Mouse (Mus musculus) adipose tissue, adult 10 weeks (tissue): ENCODE data around the gene Trappc1. TPM values are rescaled to one million over a fixed set of nuclear protein-coding genes. Genes with fewer than 3 reads are reported as not detected.

Experiments used
- polyA plus RNA-seq: library from polyadenylated mRNA; stranded (reverse); fragments of 350-450 nt; fragmentation: Illumina TruSeq; extraction: RNeasy Lipid Tissue Mini Kit (QIAGEN cat#74804); gene quantifications from one replicate; pipeline ENCODE4 v1.2.3, GENCODE M21; 2014; ENCODE audit warnings: low read depth, low replicate concordance

Gene Trappc1
- 90.6 TPM for polyA plus RNA-seq

DNA sequence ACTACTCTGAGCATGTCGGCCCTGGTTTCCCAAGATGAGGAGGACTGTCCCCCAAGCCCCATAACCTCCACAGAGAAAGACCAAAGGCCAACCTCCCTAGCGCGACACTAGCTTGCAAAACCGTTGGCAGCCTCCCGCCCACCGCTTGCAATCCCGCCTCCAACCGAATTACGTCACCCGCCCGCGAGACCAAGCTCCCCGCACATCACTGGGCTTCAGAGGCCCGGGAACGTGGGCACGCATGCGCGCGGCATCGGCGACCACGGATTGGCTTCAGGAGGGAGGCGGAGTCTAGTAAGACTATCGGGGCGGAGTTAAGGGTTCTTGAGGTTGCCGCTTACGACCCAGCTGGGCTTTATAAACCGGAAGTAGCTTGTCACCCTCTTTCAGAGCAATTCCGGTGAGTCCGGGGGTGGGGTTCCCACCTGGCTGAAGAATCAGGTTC is at the start of gene Trappc1, which contains the start of gene Cntrob:
Gene Trappc1, plus strand, starts transcription at position 314 of the 445 bp plus-strand sequence.
Gene Cntrob, minus strand, starts transcription at position 109 of the 445 bp plus-strand sequence.

DNA sequence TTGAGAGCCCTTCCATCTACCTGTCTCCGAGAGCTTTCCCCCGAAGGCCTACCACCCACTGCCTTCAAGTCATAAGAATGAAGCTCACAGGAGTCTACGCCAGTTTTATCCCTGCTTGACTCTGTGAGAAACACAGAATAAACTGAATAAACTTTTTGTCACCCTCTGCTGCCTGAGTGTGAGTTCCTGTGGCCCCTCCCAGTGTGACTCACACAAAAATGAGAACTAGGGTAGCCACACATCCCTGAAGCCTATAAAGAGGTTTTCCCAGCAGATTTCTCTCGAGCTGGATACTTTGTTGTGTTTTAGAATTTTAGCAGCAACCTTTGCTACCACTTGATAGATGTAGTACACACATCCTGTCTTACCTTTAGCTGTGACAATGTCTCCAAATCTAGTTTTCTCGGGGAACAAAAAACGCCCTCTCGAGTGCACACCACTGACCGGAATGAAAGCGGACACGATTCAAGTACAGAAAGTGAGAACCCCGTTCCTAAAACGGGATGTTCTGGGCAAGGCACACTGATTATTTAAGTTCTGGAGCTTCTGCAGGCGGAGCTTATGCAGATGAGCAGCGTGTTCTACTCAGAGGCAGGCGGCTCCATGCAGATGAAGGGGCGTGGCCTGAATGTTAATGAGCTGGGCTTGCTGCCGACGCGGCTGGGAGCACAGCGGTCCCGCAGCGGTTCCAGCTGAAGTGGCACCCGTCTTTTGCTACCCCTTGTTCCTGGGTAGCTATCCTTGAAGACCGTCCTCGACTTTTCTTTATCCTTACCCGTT is 2.0 kb downstream of the Trappc1 start, which contains the start of gene Kcnab3:
Gene Kcnab3, plus strand, starts transcription at position 631 of the 780 bp plus-strand sequence.

DNA sequence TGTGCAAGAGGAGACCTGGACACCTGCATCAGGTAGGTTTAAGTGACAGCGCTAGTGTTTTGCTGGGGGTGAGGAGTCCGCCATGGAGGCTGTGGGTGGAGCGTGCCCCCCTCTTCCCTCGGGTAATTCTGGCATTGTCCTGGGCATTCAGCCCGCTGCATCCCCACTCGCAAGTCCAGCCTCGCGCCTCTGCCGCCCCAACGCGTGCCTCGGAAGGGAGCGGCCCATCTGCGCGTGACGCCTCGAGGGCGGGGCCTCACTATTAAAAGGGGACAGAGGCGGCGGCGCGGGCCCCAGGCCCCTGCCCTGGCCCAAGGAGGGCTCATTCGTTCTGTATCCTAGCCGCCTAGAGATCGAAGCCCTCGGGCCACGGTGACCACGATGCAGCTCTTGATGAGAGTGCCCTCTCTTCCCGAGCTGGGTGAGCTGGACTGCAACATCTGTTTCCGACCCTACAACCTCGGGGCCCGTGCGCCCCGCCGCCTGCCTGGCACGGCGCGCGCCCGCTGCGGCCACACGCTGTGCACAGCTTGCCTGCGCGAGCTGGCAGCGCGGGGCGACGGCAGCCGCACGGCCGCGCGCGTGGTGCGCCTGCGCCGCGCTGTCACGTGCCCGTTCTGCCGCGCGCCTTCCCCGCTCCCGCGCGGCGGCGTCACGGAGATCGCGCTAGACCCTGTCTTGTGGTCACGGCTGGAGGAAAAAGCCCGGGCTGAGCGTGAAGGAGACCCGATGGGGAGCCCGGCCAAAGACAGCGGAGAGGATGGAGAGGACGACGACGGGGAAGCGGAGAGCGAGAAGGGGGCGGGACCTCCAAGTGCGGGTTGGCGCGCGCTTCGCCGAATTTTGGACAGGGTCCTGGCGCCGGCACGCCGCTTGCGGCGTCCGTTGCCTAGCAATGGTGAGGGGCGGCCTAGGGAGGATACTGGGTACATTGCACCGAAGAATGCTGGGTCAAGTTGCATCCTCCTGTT is 16.7 kb downstream of the Trappc1 start, which contains the start of gene Rnf227:
Gene Rnf227, plus strand, starts transcription at position 301 of the 971 bp plus-strand sequence.

DNA sequence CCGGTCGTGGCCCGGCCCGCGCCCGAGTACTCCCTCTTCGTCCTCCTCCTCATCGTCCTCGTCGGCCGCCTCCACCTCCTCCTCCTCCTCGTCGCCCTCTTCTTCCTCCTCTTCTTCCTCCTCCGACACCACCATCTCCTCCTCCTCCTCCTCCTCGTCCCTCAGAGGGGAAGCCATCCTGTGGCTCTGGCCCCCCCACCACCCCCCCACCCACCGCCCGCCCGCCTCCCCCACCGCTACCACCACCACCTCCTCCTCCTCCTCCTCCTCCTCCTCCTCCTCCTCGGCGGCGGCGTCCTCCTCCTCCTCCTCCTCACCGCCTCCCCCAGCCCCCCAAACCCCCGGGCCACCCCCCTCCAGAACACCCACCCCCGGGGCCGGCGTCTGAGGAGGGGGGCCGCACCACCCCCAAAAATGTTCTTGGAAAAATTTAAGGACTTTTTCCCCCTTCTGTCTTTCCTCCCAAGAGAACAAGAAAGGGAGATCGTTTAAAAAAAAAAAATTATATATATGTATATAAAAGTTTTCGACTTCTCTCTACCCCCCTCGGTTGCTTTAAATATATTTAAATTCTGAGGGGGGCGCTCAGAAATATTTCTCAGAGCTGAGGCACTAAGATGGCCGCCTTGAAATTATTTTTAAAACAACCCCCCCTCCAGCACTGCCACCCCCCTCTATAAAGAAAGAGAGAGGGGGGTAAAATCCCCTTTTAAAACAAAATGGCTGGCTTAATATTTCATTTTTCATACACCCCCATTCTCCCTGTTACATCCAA is 45.6 kb downstream of the Trappc1 start, which contains the start of gene Chd3:
Gene Chd3, minus strand, starts transcription at position 192 of the 775 bp plus-strand sequence.

Other genes starting within 250 kb of the Trappc1 start
- 167 TPM for gene Vamp2, start 235.5 kb upstream of the Trappc1 start, polyA plus RNA-seq
- 31.8 TPM for gene Per1, start 228.8 kb upstream of the Trappc1 start, polyA plus RNA-seq
- not detected for gene Hes7, start 203.6 kb upstream of the Trappc1 start, polyA plus RNA-seq
- gene 9130213A22Rik, start 201.4 kb upstream of the Trappc1 start, polyA plus RNA-seq = 0.57 TPM
- 1.3 TPM for gene Aloxe3, start 198.1 kb upstream of the Trappc1 start, polyA plus RNA-seq
- not detected for gene Alox12b, start 167.0 kb upstream of the Trappc1 start, polyA plus RNA-seq
- not detected for gene Alox8, start 126.1 kb upstream of the Trappc1 start, polyA plus RNA-seq
- gene Gucy2e, start 86.9 kb upstream of the Trappc1 start, polyA plus RNA-seq = 0.05 TPM
- gene Cntrob, start 205 bp upstream of the Trappc1 start, polyA plus RNA-seq = 8.9 TPM
- 1.1 TPM for gene Kcnab3, start 2.3 kb downstream of the Trappc1 start, polyA plus RNA-seq
- gene Rnf227, start 16.5 kb downstream of the Trappc1 start, polyA plus RNA-seq = 1.6 TPM
- gene Chd3, start 45.4 kb downstream of the Trappc1 start, polyA plus RNA-seq = 88.6 TPM
- 115 TPM for gene Naa38, start 71.5 kb downstream of the Trappc1 start, polyA plus RNA-seq
- 37.7 TPM for gene Cyb5d1, start 71.7 kb downstream of the Trappc1 start, polyA plus RNA-seq
- gene Tmem88, start 74.3 kb downstream of the Trappc1 start, polyA plus RNA-seq = 10.2 TPM
- gene Kdm6b, start 89.7 kb downstream of the Trappc1 start, polyA plus RNA-seq = 22.5 TPM
- 1.2 TPM for gene Dnah2, start 225.1 kb downstream of the Trappc1 start, polyA plus RNA-seq
- gene Efnb3, start 236.2 kb downstream of the Trappc1 start, polyA plus RNA-seq = 1.1 TPM